Mouse (Mus musculus) intestine, embryonic 15.5 days (tissue): ENCODE data around the gene Naa60. TPM values are rescaled to one million over a fixed set of nuclear protein-coding genes. Genes with fewer than 3 reads are reported as not detected.
"Not testable (repeated sequence)": the region's sequence is repeated elsewhere in the genome, so short reads cannot be mapped to it uniquely, and the experiment has no call there.

ENCODE experiments used
- ATAC-seq: fragments of 200-750 bp; cut with Nextera tagmentation; 2 replicates; pipeline ENCODE4 v1.8.0; 2017; ENCODE audit warnings: moderate TSS enrichment, moderate library complexity
- H3K27ac ChIP-seq: fragments of 300-500 bp; sonication (generic); 2 replicates; pipeline ENCODE4 v1.5.1; 2015; ENCODE audit warnings: mild to moderate bottlenecking, inconsistent platforms
- H3K27me3 ChIP-seq: fragments of 300-500 bp; sonication (generic); replicated peaks from 2 replicates; pipeline ENCODE4 v1.6.1; 2015; ENCODE audit warnings: inconsistent platforms
- H3K36me3 ChIP-seq: fragments of 300-500 bp; sonication (generic); 2 replicates; pipeline ENCODE4 v1.6.1; 2015; ENCODE audit warnings: inconsistent platforms
- H3K4me1 ChIP-seq: fragments of 300-500 bp; sonication (generic); replicated peaks from 2 replicates; pipeline ENCODE4 v1.6.1; 2015; ENCODE audit warnings: inconsistent platforms
- H3K4me2 ChIP-seq: fragments of 300-500 bp; sonication (generic); replicated peaks from 2 replicates; pipeline ENCODE4 v1.6.1; 2015; ENCODE audit warnings: mild to moderate bottlenecking, inconsistent platforms
- H3K4me3 ChIP-seq: fragments of 300-500 bp; sonication (generic); replicated peaks from 2 replicates; pipeline ENCODE4 v1.5.1; 2015; ENCODE audit warnings: inconsistent platforms
- H3K9ac ChIP-seq: fragments of 300-500 bp; sonication (generic); 2 replicates; pipeline ENCODE4 v1.6.1; 2015; ENCODE audit warnings: inconsistent platforms
- H3K9me3 ChIP-seq: fragments of 300-500 bp; sonication (generic); 2 replicates; pipeline ENCODE4 v1.6.1; 2016; ENCODE audit warnings: inconsistent platforms
- WGBS: fragments of 180-500 bp; shearing (Covaris S2); methylation state at CpG from one replicate; pipeline ENCODE4 v1.1.7; 2015; 5-methylcytosine and 5-hydroxymethylcytosine counted together
- polyA plus RNA-seq: library from polyadenylated mRNA; unstranded; fragments of >200 nt; fragmentation: Nextera tagmentation; extraction: Ambion mirVana; gene quantifications from 2 replicates; pipeline ENCODE4 v1.2.1, GENCODE M21; 2015

The Naa60 gene
- polyA plus RNA-seq, 1 experiment from 2014 or later = 38.4 TPM

- H3K27ac ChIP-seq, H3K4me1 ChIP-seq, H3K27me3 ChIP-seq, ATAC-seq, H3K4me3 ChIP-seq, H3K4me2 ChIP-seq, H3K9ac ChIP-seq, H3K9me3 ChIP-seq, H3K36me3 ChIP-seq: not testable (repeated sequence)
- WGBS = 88% methylated on average over 13 of the region's 13 CpGs
These were observed 20.9 kb upstream of the Naa60 start for GRCm38 (mm10) chr16:3851301-3851700.

- Histone ChIP-seq H3K4me3 (no peak overlapping the region), H3K4me1 (peaks cover 5% of the 10 kb centered on the region), H3K9ac (no peak overlapping the region), H3K27me3 (no peaks in the 10 kb centered on the region), H3K9me3 (no peaks in the 10 kb centered on the region), H3K27ac (no peak overlapping the region), H3K36me3 (no peaks in the 10 kb centered on the region), H3K4me2 (no peak overlapping the region)
- 37% methylated on average over 12 of the region's 12 CpGs for WGBS
- ATAC-seq = no peak
These were observed 19.6 kb upstream of the Naa60 start for GRCm38 (mm10) chr16:3852586-3852985.

- no peak overlapping the region for H3K4me3 ChIP-seq
- no peaks in the 10 kb centered on the region for H3K36me3 ChIP-seq
- no peaks in the 10 kb centered on the region for H3K4me1 ChIP-seq
- WGBS = 70% methylated on average over 11 of the region's 11 CpGs
- no peak for ATAC-seq
- H3K9me3 ChIP-seq = no peaks in the 10 kb centered on the region
- no peak overlapping the region for H3K4me2 ChIP-seq
- no peak overlapping the region for H3K9ac ChIP-seq
- no peaks in the 10 kb centered on the region for H3K27me3 ChIP-seq
- H3K27ac ChIP-seq = no peak overlapping the region
These were observed 17.6 kb upstream of the Naa60 start for GRCm38 (mm10) chr16:3854437-3855182.

- Histone ChIP-seq H3K27me3 (no peaks in the 10 kb centered on the region), H3K4me2 (no peak overlapping the region), H3K9me3 (no peaks in the 10 kb centered on the region), H3K4me1 (no peaks in the 10 kb centered on the region), H3K9ac (no peak overlapping the region), H3K36me3 (0 out of 2 replicates have a peak, but pooled peaks cover 3% of the 10 kb centered on the region), H3K27ac (no peak overlapping the region), H3K4me3 (no peak overlapping the region)
- WGBS = 82% methylated on average over 1 of the region's 1 CpGs
- no peak for ATAC-seq
These were observed 16.4 kb upstream of the Naa60 start for GRCm38 (mm10) chr16:3855776-3856175.

GRCm38 (mm10) chr16:3859254-3859653 is 12.9 kb upstream of the Naa60 start:
- Histone ChIP-seq H3K4me3 (no peak overlapping the region), H3K36me3 (0 out of 2 replicates have a peak, but pooled peaks cover 7% of the 10 kb centered on the region), H3K27ac (no peak overlapping the region), H3K27me3 (no peaks in the 10 kb centered on the region), H3K4me2 (no peak overlapping the region), H3K9me3 (no peaks in the 10 kb centered on the region), H3K9ac (no peak overlapping the region), H3K4me1 (no peaks in the 10 kb centered on the region)
- WGBS = 93% methylated on average over 4 of the region's 4 CpGs
- ATAC-seq = no peak

DNA sequence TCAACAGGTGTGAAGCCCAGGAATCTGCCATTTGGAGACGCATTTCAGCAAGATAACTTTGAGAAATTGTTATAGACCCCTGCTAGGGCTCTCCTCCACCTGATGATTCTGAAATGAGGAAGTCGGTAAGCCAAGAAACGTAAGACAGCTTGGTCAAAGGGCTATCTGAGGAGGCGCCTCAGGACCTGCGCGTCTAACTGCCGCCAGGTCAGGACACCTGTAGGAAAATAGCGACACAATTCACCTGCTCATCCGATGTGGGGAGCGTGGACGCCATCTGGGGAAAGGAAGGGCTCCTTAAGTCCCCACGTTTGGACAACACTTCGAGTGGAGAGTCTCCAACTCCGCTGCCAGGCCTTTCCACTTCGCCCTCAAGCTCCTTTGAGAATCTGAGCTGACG is 360 bp upstream of the Naa60 start:
- peak overlapping the region; percentile 53 for H3K4me3 ChIP-seq
- peak overlapping the region; percentile 57; the same call in 1 of the 2 replicates for H3K27ac ChIP-seq
- WGBS = 2% methylated on average over 16 of the region's 16 CpGs
- H3K27me3 ChIP-seq = no peaks in the 10 kb centered on the region
- 0 out of 2 replicates have a peak, but pooled peaks cover 6% of the 10 kb centered on the region for H3K36me3 ChIP-seq
- peak overlapping the region; percentile 83 for H3K4me2 ChIP-seq
- peak; percentile 63 for ATAC-seq
- peak overlapping the region; percentile 56 for H3K9ac ChIP-seq
- H3K9me3 ChIP-seq = no peaks in the 10 kb centered on the region
- H3K4me1 ChIP-seq = peaks cover 7% of the 10 kb centered on the region

- H3K4me1 ChIP-seq = peaks cover 7% of the 10 kb centered on the region
- no peaks in the 10 kb centered on the region for H3K27me3 ChIP-seq
- no peak overlapping the region for H3K4me3 ChIP-seq
- H3K9ac ChIP-seq = no peak overlapping the region
- no peaks in the 10 kb centered on the region for H3K36me3 ChIP-seq
- WGBS = 98% methylated on average over 4 of the region's 4 CpGs
- H3K4me2 ChIP-seq = no peak overlapping the region
- no peak overlapping the region for H3K27ac ChIP-seq
- no peaks in the 10 kb centered on the region for H3K9me3 ChIP-seq
- ATAC-seq = no peak
These were observed 4.2 kb downstream of the Naa60 start for GRCm38 (mm10) chr16:3876346-3876745.

DNA sequence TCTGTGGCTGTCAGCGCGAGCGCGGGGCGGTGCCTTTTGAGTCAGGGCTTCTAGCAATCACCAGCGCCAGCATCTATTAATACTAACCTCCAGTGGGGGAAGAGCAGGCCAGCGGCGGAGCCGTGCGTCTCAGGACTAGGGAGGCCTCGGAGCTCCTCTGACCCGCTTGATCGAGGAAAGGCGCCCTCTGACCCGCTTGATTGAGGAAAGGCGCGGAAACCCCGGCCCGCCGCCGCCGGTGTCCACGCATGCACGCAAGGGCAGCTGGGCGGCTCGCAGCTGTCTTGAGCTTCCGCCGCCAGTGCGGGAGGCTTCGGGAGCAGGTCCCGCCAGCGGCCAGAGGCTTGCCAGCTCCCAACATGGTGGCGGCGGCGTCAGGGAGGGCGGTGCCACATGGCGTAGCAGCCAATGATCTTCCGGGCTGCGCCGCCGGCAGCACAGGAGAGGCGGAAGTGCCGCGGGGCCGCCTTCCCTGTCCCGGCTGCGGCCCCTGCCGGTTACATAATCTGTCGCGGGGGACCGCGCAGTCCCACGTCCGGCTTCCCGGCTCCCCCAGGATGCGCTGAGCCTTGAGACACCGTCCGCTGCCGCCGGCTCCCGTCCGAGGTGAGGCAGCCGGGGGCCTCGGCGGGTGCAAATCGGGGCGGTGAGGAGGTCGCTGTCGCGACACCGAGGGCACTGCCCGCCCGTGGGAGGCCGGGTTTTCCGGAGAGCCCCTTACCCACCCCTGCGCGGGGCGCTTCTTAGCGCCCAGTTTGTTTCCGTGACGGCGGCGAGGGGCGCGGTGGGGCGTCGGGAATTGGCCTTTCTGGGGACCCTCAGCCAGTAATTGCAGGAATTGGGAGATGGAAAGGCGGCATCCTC is 12.3 kb downstream of the Naa60 start, which contains the start of the genes Zfp597 and Gm20695:
TSS of gene Zfp597 (minus strand) at position 361 of the 864 bp plus-strand sequence.
TSS of gene Gm20695 (plus strand) at position 448 of the 864 bp plus-strand sequence.
- no peaks in the 10 kb centered on the region for H3K9me3 ChIP-seq
- peak within 1 kb of the TSS; percentile 87 for H3K9ac ChIP-seq
- no peaks in the 10 kb centered on the region for H3K27me3 ChIP-seq
- H3K36me3 ChIP-seq = no peaks in the 10 kb centered on the region
- H3K4me2 ChIP-seq = peak within 1 kb of the TSS; percentile 63
- H3K4me1 ChIP-seq = peaks cover 10% of the 10 kb centered on the region
- ATAC-seq = peak; percentile 100
- WGBS = under 1% methylated on average over 88 of the region's 88 CpGs
- peak within 1 kb of the TSS; percentile 89 for H3K27ac ChIP-seq
- H3K4me3 ChIP-seq = peak within 1 kb of the TSS; percentile 87

DNA sequence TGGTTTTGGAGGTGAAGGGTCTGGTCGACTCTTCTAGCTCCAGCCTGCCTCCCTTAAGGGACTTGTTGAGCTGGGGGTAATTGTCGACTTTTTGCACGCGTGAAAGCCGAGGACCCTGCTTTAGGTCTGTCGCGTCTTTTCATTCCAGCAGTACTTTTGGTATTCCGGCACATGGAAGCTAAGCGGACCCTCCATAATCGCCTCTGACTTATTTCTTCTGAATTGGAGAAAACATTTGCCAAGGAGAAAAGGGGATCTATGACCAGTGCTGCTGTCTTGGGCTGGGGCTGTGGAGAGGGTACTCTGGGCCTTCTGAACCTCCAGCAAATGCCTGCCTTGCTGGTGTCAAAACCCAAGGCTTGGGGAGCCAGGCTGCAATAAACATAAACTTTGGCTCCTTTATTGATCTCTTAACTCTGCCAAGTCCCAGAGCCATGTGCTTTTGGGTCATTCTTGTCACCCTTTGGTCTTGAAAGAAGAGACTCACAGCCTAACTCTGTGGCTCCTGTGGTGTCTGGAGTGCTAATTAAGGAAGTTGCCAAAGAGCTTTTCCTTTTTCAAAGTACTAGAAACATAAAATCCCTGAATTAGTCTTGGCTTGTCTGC is 13.0 kb downstream of the Naa60 start:
- H3K4me1 ChIP-seq = peaks cover 10% of the 10 kb centered on the region
- no peaks in the 10 kb centered on the region for H3K36me3 ChIP-seq
- no peaks in the 10 kb centered on the region for H3K9me3 ChIP-seq
- no peak; the same call in 1 of the 2 replicates for ATAC-seq
- WGBS = 2% methylated on average over 10 of the region's 10 CpGs
- peak overlapping the region; percentile 89 for H3K27ac ChIP-seq
- H3K4me2 ChIP-seq = peak overlapping the region; percentile 63
- no peaks in the 10 kb centered on the region for H3K27me3 ChIP-seq
- H3K9ac ChIP-seq = peak overlapping the region; percentile 87
- peak overlapping the region; percentile 87 for H3K4me3 ChIP-seq

- Histone ChIP-seq H3K9ac (no peak overlapping the region), H3K4me1 (0 out of 2 replicates have a peak, but pooled peaks cover 3% of the 10 kb centered on the region), H3K27ac (no peak overlapping the region), H3K9me3 (no peaks in the 10 kb centered on the region), H3K27me3 (no peaks in the 10 kb centered on the region), H3K4me3 (no peak overlapping the region), H3K36me3 (0 out of 2 replicates have a peak, but pooled peaks cover 2% of the 10 kb centered on the region), H3K4me2 (no peak overlapping the region)
- 93% methylated on average over 14 of the region's 14 CpGs for WGBS
- ATAC-seq = no peak
These were observed 19.6 kb downstream of the Naa60 start for GRCm38 (mm10) chr16:3891621-3892295.

GRCm38 (mm10) chr16:3893739-3894138 is 21.6 kb downstream of the Naa60 start:
- H3K27ac ChIP-seq = no peak overlapping the region
- no peaks in the 10 kb centered on the region for H3K9me3 ChIP-seq
- WGBS = 42% methylated on average over 3 of the region's 3 CpGs
- H3K27me3 ChIP-seq = no peaks in the 10 kb centered on the region
- no peak overlapping the region for H3K9ac ChIP-seq
- H3K36me3 ChIP-seq = peaks cover 15% of the 10 kb centered on the region
- no peak overlapping the region for H3K4me2 ChIP-seq
- no peak for ATAC-seq
- no peak overlapping the region for H3K4me3 ChIP-seq
- 0 out of 2 replicates have a peak, but pooled peaks cover 3% of the 10 kb centered on the region for H3K4me1 ChIP-seq
